Mouse (Mus musculus) CD8-positive naive resting alpha-beta T cell, adult 2 months (primary cell): Measurements from ENCODE around the gene Zfp334.

Experiments used
- DNase-seq, 2 experiments: peaks; one replicate each; pipeline ENCODE4 v3.0.0; 2022; ENCODE audit warnings: low read depth in 2 of 2, low spot score in 2 of 2

The Zfp334 gene

GRCm38 (mm10) chr2:165387844-165388495, at the start of gene Zfp334:
TSS of gene Zfp334 (minus strand) at chr2:165388259.
- DNase-seq, result no peak

- no peak for DNase-seq
Measured at GRCm38 (mm10) chr2:165428694-165429093, 40.6 kb upstream of the Zfp334 start.

GRCm38 (mm10) chr2:165420195-165420594, 32.1 kb upstream of the Zfp334 start:
- no peak for DNase-seq

DNA sequence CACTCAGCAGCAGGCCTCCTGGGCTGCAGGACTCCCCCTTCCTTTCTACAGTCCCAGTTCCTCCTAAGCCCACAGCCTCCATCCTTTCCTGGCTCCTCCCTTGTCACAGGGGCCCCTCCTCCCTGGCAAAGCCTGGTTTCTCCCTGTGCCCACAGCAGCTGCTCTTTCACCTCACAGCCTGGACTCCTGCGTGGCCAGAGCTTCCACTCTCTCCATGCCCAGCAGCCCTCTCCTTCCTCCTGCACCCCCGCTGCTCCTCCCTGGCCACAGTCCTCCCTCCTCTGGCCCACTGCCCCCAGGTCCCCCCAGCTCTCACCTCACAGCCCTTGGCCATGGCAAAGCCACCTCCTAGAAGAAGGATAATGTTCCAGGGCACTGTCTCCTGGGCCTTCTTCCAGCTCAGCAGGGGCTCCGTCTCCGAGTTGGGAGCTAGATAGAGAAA, 31.6 kb upstream of the Zfp334 start:
- no peak for DNase-seq

- no peak for DNase-seq
Measured at GRCm38 (mm10) chr2:165418577-165418976, 30.5 kb upstream of the Zfp334 start.

GRCm38 (mm10) chr2:165417291-165417690, 29.2 kb upstream of the Zfp334 start:
- no peak for DNase-seq

- DNase-seq, result no peak
Measured at GRCm38 (mm10) chr2:165415795-165416194, 27.7 kb upstream of the Zfp334 start.

GRCm38 (mm10) chr2:165415141-165415721, 27.2 kb upstream of the Zfp334 start:
- DNase-seq, result no peak

- DNase-seq, result no peak
Measured at GRCm38 (mm10) chr2:165414321-165414720, 26.3 kb upstream of the Zfp334 start.

DNA sequence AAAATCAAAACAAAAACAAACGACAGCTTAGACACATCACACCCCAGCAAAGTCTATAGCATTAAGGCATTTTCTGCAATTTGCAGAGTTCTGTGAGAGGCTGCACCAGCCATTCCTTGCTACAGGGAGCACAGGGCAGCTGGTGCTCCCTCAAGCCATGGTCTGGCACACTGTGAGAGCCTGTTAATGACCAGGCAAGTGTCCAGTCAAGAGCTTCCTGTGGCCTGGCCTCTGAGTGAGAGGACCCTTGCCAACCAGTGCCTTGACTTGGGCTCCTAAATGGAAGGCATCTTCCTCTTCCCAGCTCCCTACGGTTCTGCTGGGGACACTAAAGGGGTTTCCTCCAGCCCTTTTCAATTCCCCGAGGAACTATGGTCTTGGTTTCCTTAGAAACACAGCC, 25.8 kb upstream of the Zfp334 start:
- no peak for DNase-seq

DNA sequence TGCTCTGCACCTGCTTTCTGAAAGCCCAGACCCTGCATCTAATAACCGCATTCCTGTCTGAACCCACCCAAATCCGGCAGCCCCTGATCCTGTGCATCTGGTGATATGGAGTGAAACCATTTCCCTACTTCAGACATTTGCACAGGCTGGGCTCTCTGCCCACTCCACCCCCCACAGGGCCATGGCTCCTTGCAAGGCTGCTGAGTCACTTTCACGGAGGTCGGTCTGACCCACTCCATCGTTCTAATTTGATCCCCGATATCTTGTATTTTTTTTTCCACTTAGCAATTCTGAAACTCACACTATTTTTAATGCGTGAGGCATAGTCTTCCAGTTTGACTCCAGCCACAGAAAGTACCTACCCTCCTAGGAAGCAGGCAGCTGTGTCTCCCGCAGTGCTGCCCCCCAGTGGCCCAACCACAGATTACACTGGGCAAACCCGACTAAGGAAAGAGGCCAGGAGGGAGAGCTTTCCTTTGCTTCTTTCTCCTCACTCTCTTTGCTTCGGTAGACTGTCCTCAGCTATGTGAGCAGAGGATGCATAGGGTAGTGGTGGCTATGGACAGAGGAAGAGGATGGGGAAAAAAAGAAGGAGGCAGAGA, 19.7 kb upstream of the Zfp334 start:
- DNase-seq, result peak; percentile 52 to 64

GRCm38 (mm10) chr2:165405351-165405750, 17.3 kb upstream of the Zfp334 start:
- DNase-seq, result no peak

GRCm38 (mm10) chr2:165404951-165405350, 16.9 kb upstream of the Zfp334 start:
- no peak for DNase-seq

DNA sequence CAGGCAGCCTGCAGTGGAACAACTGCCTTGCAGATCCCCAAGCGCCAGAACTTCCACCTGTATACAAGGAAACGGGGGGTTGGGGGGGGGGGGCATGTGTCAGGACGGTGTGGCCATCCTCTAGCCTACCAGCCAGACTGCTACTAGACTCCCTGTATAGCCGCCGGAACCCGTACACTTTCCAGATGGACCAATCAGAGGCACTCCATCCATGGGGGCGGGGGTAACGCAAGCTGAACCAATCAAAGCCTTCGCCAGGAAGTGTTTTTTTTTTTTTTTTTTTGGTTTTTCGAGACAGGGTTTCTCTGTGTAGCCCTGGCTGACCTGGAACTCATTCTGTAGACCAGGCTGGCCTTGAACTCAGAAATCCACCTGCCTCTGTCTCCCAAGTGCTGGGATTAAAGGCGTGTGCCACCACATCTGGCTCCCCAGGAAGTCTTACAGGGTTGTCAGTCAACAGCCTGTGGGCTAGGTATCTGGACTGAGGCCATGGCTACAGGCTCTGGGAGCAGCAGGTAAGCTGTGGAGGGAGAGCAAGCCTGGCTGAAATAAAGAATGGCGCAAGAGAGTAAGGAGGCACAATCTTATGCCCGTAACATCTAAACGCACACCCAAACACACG, 10.2 kb upstream of the Zfp334 start:
- no peak for DNase-seq

DNA sequence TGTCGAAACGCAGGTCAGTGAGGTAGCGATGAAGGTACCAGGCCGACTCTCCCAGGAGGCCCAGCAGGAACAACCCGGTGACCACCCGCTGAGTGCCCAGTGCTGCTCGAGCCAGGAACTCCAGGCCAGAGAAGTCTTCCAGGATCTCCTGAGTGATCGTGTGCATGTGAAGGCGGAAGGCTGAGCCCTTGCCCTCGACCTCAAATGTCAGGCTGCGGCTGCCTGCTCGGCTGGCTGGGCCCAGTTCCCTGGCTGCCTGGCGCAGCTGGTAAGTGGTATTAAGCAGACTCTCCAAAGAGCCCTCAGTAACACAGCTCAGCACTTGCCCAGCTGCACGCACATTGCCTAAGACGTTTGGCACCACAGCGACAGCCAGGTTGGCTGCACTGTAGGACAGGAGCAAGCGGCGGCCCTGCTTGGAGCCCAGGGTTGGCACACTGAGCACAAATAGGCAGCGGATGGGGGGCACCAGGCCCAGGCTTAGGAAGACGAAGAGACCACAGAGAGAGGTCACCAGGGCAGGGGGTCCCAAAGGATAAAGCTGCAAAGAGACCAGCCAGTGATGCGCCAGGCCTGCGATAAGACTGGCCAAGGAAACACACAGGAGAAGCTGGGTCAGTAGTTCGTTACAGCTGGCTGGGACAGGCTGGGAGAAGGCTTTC, 9.6 kb upstream of the Zfp334 start:
- no peak for DNase-seq

DNA sequence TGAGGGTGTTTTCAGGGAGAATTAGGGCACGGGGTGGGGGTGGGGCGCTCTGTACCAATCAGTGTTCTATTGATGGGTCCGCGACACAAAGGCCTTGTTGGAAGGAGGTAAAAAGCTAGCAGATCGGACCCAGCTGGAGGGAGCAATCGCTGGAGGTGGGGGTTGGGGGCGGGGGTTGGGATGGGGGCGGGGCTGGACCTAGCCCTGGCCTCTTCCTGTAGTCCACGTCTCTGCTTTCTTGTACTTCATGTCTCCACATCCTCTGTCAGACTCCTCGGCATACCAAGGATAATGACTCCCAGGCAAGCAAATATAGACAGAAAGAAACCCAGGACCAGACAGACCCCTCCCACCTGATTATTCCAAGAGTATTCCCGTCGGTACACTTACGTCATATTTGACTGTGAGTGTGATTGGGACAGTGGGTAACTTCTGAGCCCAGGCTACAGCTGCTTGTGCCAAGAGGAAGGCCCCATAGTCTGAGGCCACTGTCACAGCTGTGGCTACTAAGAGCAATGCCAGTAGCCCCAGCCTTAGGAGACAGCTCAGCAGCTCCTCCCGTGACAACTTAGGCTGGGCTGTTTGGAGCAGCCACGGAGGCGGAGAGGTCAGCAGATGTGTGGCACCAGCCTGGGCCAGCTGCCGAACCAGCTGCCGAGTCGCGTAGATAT, 8.9 kb upstream of the Zfp334 start:
- DNase-seq, result no peak

GRCm38 (mm10) chr2:165392156-165392555, 4.1 kb upstream of the Zfp334 start:
- no peak for DNase-seq

DNA sequence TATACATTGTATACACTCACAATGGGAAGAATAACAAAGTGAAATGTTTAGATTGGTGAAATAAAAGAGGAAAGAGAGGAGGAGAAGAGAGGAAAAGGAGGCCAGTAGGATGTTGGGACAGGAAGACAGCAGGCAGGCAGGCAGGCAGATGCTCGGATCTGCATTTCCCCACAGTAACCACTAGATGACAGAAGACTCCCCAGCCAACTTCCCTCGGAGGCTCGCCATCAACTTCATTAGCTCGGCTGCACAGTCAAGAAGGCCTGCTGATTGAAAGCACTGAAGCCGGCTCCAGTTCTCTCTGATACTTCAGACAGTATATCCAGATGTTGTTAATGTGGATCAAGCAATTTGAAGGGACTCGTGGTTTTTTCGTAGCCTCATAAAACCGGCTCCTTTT, 3.5 kb upstream of the Zfp334 start:
- DNase-seq, result peak; percentile 6 to 25

DNA sequence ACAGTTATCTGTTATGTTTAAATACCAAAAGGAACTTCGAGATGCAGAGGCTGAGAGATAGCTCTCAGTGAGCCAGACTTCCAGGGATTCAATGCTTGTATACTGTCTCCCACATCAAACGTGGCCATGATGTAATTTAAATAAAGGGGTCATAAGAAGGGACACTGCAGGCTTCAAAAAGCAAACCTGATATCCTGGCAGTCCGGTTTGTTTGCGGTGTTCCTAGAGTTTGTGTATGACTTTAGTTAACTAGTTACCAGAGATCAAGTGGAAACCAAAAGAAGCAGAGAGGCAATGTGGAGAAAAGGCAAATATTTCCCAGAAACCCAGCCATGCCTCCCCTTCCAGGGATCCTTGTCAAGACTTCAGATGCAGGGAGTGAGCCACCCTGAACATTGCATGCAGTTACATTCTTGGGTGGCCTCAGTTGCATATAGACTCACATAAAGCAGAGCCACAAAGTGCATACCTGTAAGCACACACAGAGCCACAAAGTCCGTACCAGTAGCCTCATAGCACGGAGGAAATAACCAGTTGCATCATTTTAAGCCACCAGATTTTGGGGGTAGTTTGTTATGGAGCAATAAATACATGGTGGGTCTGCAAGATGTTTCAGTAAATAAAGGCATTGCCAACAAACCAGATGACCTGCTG, 1.4 kb upstream of the Zfp334 start:
- no peak for DNase-seq

DNA sequence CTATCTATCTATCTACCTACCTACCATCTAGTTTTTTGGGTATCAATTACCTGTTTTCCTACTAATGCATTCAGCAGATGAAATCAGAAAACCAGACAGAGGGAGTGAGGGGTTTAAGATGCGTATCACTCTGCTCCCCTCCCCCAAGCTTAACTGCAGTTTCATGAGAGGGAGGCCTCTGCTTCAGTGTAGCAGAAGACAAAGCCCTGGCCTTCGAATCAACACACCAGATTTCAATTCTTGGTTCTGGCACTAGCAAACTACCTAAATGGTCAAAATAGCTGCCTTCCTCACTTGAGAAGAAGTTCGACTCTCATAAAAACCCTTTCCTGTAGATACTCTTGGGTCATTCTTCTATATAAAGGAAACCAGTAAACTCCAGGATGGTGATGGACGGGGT, 689 bp downstream of the Zfp334 start:
- DNase-seq, result no peak

- no peak for DNase-seq
Measured at GRCm38 (mm10) chr2:165380050-165380449, 8.0 kb downstream of the Zfp334 start.
